Mouse (Mus musculus) frontal cortex, adult (tissue): ENCODE results near the gene Nr1i2.
"Not testable (repeated sequence)": the region's sequence is repeated elsewhere in the genome, so short reads cannot be mapped to it uniquely, and the experiment has no call there.

Experiments used
- ATAC-seq: cut with Nextera tagmentation; 2 replicates; pipeline ENCODE4 v1.9.2; 2017; ENCODE audit warnings: mild to moderate bottlenecking, moderate library complexity, mixed read lengths; ENCODE audit not compliant: low TSS enrichment

Gene Nr1i2

DNA sequence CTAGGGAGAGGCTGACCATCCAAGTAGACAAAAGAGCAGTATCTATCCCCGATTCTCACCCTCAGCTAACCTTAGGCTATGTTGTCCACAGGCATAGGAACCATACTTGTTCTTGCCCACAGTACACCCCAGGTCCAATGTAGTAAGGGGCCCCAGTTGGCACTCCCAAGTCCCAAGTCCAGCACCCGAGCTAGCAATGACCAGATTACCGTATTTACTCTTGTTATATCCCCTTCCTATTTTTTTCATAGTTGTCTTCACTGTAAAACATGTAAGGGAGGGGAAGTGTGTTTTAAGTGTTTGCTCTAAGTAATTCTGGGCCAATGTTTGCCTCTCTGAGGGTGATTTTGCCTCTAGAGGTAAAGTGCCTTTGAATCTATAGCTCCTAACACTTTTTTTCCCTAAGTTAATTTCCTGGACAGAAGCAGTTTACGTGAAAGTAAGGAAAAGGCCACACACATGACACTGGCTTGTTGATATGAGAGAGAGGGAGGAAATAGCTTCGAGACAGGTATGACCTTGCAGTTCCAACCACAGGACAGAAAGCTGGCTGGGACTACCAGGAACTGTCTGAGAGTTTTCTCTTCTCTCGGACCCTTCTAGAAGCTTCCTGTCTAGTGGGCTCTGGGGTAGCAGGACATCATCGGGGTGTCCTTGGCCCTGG is at the start of gene Nr1i2:
Nr1i2 (minus strand) TSS at position 140 of the 664 bp plus-strand sequence.
- ATAC-seq = no peak

DNA sequence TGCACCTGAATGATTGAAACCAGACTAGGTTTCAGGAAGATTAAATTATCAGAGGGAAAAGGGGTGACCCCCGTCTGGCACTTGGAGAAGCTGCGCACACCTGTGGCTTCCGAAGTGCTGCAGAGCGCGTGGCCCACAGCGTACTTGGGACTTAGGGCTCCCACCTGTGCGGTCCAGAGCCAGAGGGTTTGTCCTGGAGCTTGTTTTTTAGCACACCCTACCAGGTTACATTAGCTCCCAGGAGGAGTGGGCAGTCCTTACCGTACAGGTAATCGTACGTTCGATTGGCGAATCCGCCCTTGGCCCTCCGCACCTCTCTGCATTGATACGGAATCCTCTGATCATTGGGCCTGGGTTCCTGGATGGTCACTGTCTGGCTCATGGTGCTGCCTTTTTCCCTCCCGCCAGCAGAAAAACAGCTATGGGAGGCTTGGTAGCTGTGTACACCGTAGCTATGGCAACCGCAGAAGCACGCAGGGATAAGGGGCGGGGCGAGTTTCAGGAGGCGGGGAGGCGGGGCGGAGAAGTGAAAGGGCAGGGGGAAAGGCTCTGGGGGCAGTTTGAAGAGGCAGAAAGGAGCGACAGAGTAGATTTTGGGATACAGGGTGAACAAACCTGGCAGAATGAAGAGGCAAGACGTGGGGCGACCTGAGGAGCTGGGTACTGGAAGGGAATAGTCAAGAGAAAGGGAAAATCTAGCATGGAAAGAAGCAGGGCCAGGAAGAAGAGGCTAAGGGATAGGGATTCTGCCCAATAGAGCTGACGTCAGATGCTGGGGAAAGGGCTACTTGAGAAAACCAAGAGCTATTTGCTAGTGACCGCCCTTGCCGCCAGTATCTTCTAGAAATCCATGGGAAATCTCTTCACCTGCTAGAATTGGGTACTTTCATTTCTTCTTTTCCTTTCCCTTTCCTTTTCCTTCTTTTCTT is 47.0 kb upstream of the Nr1i2 start, which contains the start of gene Maats1:
Maats1 (minus strand) TSS at position 748 of the 929 bp plus-strand sequence.
- ATAC-seq = peak; percentile 96

GRCm38 (mm10) chr16:38338077-38338476 is 43.5 kb upstream of the Nr1i2 start:
- not testable (repeated sequence) for ATAC-seq

GRCm38 (mm10) chr16:38334431-38334830 is 39.8 kb upstream of the Nr1i2 start:
- no peak for ATAC-seq

DNA sequence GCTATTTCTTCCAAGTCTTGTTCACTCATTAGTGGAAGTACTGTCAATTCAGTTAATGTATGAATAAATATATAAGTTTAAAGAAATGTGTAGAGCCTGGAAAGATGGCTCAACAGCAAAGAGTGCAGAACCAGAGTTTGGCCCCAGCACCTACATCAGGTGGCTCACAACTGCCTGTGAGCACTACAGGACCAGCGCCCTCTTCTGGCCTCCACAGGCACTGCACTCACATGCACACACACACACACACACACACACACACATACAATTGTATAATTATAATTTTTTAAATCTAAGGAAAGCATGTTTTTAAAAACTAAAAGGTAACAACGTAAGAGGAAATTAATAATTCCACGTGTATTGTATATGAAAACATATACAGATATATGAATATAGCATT is 34.7 kb upstream of the Nr1i2 start:
- no peak for ATAC-seq

DNA sequence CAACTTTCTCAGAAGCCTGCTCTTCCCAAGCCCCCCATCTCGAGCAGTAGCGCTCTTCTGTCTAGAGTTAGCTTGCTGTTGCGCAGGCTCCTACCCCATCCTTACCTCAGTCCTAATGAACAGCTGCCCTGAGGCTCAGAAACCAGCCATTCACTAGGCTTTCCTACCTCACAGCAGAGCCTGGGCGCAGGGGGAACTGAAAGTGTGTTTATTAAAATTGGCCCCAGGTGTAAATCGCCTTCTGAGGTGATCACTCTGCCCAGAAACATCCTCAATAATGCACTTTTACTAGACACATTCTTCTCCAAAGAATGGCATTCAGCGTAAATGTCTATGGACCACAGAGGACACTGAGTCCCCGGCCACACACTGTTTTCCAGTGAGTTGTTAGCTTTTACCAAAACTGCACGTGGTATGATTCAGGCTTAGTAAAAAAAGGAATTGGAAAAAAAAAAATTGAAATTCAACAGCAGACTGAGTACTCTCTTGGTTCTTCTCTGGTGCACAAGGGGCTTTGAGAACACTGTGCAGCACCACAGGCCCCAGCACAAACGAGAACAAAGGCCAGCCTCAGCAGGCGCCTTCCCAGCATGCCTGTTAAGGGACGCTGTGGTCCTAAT is 32.3 kb upstream of the Nr1i2 start:
- ATAC-seq = no peak

DNA sequence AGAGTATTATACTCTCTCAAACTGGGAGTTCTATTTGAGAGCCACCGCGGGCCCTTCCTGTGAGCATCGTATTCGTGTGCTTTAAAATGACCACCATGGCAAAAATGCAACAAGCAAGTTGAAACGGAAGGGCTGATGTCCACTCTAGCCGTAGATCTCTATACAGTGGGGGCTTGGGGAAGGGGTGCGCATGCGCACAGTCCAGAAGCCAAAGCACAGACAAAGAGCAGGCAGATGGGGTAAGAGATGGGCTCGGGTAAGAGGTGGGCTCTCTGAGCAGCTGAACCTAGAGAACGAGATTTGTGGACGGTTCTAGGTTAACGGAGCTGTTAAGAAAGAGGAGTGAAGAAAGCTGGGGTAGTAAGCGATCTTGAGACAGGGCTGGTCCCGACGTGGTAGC is 29.7 kb upstream of the Nr1i2 start:
- ATAC-seq = no peak

- peak; percentile 98 for ATAC-seq
Observed at GRCm38 (mm10) chr16:38321452-38321935, 26.9 kb upstream of the Nr1i2 start.

GRCm38 (mm10) chr16:38319087-38319486 is 24.5 kb upstream of the Nr1i2 start:
- no peak for ATAC-seq

GRCm38 (mm10) chr16:38318492-38318891 is 23.9 kb upstream of the Nr1i2 start:
- ATAC-seq = no peak

GRCm38 (mm10) chr16:38308195-38308594 is 13.6 kb upstream of the Nr1i2 start:
- no peak for ATAC-seq

DNA sequence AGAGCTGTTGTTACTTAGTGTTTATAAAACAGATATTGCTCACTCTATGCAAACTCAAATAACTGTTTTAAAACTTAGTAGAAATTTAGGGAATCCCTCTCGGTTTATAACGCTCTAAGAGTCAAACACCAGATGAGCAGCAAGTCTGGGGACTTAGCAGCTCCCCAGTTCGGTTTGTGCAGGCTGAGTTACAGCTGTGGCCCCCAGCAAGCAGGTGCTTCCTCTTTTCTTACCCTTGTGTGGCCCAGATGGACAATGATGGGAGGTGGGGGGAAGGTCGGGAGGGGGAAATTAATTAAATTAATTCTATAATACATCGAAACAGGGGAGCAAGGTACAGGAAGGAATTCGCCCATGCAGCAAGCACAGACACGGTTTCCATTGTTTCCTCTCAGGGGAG is 13.0 kb upstream of the Nr1i2 start:
- ATAC-seq = no peak

GRCm38 (mm10) chr16:38307221-38307605 is 12.6 kb upstream of the Nr1i2 start:
- ATAC-seq = no peak

- ATAC-seq = no peak
Observed at GRCm38 (mm10) chr16:38306571-38307220, 12.1 kb upstream of the Nr1i2 start.

DNA sequence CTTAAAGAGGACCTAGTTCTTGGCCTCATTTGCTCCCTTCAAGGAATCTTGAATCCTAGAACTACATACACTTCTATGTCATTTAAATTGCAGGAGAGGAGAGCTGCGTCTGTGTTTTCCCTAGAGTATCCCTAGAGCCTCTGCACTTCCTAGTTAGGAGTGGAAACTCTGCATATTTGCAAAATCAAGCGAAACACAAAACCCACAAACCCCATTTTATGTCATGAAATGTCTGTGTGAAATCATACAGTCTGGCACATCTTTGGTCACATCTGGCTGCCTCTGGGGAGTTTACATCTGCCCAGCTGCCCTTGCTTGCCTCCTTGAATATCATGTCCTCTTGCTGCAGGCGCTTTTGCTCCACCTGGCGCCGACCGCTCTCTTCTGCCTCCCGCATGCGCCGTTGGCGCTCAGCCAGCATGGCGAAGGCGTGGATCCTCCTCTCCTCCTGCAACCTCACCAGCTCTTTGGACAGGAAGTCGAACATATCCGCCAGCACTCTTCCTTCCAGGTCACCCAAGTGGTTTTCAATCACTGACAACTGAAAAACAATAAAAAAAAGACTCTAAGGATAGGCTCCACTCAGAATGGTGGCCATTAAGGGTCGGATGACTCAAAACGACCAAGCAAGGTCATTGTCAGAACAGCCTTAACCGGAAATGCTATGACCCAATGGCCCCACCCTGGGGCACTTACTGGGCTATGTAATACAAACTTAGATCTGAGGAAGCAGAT is 10.0 kb upstream of the Nr1i2 start:
- ATAC-seq = no peak

GRCm38 (mm10) chr16:38302367-38302766 is 7.7 kb upstream of the Nr1i2 start:
- no peak for ATAC-seq

GRCm38 (mm10) chr16:38298410-38298809 is 3.8 kb upstream of the Nr1i2 start:
- no peak for ATAC-seq

DNA sequence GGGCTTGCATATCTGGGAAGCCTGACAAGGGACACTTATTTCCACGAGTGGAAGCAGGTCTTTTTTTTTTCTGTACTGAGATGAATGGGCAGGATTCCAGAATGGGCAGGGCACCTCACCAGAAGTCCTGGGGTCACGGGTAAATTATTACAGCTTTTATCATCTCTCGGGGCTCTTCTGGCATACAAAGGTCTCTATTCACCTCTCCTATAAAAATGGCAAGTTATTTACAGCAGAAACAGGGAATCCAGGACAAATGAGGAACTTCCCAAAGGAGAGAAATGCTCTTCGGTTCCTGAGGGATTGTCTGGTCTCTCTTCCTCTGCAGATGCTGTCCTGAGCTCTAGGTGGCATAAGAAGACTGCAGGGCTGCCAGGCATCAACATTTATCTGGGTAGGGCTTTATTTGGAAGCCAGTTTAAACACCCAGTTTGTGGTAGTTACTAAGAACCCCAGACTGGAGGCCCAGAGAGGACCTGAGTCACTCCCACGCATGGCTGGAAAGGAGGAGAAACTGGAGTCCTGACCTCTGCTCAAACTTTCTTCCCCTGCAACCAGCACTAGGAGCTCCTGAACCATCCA is 816 bp upstream of the Nr1i2 start:
- peak; percentile 79 for ATAC-seq

DNA sequence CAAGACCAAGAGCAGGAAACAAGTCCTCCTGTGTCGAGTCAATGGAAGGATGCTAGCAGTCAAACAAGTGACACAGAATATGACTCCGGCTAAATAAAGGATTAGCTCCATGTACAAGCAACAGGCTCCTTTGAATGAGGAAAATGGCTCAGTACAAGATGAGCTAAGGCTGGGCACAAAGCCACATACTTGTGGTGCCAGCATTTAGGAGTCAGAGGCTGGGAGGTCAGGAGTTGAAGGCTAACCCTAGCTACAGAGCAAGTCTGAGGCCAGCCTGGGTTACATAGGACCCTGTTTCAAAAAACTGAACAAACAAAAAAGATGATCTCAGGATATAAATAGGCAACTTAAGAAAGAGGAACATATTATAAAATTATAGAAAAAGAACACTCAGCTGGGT is 4.5 kb downstream of the Nr1i2 start:
- ATAC-seq = no peak

- ATAC-seq = no peak
Observed at GRCm38 (mm10) chr16:38288851-38289250, 5.8 kb downstream of the Nr1i2 start.

DNA sequence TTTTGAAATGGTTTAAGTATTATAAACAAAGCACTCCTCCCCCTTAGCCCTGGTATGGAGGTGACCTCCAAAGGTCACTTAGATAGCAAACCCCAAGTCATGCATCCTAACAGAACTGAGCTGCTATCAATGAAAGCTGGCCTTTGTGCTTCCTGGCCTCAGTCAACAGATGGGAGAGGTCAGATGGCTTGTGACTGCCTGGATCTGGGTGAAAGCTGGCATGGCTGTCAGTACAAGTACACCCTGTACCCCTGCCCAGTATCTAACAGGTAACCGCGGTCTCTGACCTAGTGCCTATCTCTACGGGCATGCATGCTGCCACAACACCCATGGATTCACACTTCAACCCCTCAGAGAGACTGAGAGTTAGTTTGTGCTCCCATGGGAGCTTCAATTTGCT is 6.9 kb downstream of the Nr1i2 start:
- ATAC-seq = no peak
